Mouse (Mus musculus) adrenal gland, postnatal 25 days (tissue): Measurements from ENCODE around the gene Ankrd50. TPM values are rescaled to one million over a fixed set of nuclear protein-coding genes. Genes with fewer than 3 reads are reported as not detected.

Source experiments
- DNase-seq: peaks from one replicate; pipeline ENCODE4 v3.0.0; 2021; ENCODE audit warnings: mixed read lengths
- total RNA-seq: library from RNA; stranded (reverse); gene quantifications from 2 replicates; pipeline ENCODE4 v1.2.3, GENCODE M21; 2021

The Ankrd50 gene
- total RNA-seq, 1 experiment from 2014 or later, result 36.5 TPM

DNA sequence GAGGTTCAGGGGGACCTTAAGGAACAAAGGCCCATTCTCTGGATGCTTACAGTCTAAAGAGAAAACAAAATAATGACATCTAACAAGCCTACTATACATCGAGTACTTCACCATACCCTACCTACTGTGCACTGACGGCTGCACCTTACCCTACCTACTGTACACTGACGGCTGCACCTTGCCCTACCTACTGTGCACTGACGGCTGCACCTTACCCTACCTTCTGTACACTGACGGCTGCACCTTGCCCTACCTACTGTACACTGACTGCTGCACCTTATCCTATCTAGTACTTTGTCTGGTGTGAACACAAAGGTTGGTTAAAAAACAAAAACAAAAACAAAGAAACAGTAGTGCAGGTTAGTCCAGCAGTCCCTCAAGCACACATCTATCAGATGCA is 18.5 kb downstream of the Ankrd50 start:
- DNase-seq, result no peak

DNA sequence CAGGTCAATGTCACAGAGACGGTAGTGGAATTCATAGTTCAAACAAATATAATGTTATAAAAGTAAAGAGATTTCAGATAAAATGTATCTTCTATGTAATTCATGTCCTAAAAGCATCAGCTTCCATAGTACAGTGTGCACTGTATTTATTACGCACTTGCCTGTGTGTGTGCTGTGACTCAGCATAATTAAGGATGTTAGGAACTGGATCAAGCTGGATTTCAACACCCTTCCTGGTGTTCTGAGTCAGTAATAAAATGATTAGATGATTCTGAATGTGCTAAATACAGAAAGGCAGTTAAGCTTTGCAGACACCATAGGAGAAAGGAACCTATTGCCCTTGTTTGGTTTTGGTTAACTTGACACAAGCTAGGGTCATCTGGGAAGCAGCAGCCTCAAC is 21.5 kb downstream of the Ankrd50 start:
- no peak for DNase-seq

DNA sequence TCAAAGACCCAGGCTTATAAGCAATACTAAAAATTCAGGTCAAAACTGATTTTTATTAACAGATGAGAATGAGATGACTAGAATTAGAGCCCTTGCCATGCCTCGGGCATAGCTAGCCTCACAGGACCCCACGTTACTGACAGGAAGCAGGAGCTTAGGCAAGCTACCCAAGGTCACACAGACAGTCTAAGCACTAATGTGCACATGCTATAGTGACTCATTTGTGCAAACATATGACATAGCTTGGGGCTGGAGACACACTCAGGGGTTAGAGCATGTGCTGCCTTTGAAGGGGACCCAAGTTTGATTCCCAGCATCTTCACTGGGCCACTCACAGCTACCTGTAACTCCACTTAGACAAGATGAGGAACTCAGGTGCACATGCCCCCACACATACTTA is 22.9 kb downstream of the Ankrd50 start:
- no peak for DNase-seq

DNA sequence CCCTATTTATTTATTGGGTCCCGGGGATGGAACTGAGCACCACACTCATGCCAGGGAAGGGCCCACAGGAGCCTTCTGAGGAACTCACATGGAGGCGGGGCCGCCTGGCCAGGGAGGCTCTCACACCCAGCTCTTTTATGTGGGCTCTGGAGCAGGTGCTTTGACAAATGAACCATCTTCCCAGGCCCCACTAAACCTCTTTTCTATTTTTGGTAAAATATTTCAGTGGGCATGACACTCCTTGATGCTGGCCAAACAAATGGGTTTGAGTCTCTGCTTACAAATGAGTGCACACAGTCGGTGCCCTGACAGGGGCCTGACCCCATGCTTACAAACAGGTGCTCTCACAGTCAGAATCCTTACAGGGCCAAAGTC is 24.4 kb downstream of the Ankrd50 start:
- DNase-seq, result no peak

DNA sequence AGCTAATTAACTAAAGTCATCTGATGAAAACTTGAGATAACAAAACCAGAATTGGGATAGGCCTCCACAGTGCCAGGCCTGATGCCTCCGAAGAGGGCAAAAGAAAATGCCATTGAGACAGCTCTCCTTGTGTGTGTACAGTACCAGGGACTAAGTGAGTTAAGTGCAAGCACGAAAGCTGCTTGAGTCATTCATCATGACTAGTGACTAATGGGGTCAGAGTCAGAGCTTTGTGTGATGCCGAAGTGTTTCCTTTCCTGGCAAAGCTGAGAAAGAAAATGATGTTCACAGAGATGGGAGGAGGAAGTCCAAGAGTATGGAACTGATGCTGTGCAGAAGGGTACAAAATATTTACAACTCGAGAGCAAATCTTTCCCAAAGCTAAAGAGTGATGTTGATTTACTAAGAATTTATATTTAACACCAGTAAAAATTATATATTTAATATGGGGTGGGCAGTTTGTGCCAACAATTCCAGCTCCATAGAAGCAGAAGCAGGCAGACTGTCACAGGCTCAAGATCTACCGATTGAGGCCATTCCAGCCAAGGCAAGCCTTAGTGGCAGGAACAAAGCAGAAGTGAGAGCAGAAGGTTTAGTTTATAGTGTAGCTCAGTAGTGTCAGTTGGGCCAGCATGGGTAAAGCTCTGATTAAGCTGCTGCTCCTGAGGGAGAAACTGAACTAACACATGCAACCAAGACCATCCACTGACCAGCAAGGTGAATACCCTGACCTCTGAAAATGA is 25.0 kb downstream of the Ankrd50 start:
- DNase-seq, result no peak

DNA sequence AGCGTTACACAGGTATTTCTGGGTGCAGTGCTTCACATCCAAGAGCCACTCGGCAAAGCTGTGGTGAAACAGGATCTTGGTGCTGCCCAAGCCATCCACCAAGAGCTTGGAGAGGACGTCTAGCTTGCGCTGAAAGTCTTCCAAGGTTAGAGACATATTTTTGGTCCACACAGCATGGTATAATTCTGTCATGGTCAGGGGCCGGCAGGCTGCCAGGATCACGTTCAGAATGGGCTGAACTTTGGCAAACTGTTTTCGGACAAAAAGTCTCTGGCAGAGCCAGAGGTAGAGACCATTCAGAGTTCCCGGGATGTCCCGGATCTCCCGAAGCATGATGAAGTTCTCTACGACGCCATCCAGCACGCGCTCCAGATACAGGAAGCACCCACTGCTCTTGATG is 27.6 kb downstream of the Ankrd50 start:
- no peak for DNase-seq

DNA sequence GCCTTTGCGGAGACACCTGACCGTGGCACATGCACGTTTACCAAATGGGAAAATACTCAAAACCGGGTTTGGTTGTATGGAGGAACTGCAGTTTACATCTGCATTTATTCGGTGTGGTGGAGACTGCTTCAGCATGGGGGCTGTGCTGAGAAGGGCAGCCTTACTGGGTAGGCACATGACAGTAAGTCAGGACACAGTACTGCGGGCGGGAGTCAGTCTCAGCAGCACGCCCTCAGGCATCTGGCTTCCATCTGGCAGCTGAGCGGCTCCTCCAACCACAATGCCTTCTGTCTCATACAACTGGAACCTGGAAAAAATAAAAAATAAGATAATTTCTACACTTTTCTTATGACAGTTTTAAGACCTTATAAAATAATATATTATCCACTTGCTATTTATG is 32.4 kb downstream of the Ankrd50 start:
- DNase-seq, result no peak

DNA sequence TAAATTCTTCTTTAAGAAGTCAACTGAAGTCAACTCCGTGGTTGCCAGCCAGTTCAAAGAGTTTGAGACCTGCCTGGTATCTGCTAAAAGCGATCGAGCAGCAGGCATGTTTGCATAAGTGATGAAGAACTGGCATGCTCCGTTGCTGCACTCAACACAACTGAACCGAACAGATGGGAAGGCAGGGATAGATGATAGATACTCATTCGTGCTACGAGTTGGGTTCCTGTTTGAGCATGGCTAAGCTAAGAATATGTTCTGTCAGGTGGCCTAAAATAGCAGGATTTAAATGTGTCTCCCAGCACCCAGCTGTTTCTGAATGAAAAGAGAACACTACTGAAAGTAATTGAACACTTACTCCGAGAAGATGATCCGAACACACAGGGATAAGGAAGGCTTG is 38.1 kb downstream of the Ankrd50 start:
- no peak for DNase-seq

DNA sequence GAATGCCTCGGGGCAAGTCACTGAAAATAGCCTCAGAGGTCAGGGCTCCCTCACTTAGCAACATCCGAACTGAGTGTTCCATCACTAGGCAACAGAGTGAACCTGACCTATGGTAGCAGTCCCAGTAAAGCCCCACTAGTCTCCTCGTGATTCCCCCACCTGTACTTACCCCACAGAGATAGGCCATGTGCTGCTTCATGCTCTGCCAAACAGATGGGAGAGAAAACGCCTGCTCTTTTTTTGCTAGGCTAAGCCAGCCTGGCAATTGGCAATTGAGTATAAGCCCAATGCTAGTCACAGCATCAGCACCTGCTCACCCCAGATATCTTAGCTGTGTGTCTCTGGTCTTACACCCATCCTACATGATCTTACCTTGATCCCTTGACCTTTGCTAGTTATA is 40.8 kb downstream of the Ankrd50 start:
- no peak for DNase-seq

DNA sequence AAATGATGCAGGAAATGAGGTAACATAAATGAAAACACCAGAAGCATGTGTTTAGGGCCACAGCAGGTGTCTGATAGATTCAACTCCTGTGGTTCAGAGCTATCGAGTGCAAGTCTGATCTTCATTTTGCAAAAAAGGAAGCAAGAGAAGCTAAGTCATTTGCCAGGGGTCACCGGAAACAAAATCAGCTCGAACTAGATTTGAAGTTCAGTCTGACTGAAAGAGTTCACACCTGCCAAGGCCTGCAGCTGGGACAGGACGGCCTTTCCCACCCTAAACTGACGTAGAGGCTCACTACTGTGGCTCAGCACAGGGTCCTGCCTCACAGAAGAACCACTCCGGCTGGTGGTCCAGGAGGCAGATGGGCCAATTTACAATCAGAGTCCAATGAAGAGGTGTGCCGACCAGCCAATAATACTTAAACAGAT is 44.1 kb downstream of the Ankrd50 start:
- DNase-seq, result no peak

DNA sequence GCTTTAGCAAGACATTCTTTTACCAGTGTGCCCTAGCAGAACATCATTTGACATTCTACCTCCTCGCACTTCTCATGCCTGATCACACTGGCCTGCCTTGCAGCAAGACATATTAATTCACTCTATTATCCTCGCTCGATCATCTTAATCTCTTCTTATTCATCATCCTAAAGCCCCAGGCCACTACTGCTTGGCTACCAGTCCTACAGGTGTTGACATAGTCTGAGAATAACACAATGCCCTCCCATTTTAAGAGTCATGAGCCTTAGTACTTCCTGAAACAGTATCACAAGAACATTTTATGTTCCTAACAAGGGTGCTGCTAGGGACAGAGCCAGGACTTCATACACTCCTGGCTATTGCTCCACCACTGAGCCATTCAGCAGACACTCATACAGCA is 48.0 kb downstream of the Ankrd50 start:
- no peak for DNase-seq

DNA sequence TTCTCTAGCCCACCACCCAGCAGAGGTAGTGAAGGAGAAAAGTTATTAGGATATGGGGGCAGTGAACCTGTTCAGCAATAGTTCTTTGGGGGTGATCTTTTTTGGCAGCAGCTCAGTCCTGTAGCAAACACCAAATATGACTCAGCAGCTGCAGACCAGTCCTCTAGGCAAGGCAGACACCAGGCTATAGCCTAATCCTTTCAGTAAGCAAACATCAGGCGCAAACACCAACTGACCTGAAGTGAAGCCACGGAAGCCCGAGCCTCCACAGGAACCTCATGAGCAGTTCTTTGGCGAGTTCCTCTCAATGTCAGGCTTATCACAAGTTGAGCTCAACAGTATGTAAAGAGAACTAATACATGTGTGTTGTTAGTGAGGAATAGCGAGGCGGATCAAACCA is 48.8 kb downstream of the Ankrd50 start:
- DNase-seq, result no peak

DNA sequence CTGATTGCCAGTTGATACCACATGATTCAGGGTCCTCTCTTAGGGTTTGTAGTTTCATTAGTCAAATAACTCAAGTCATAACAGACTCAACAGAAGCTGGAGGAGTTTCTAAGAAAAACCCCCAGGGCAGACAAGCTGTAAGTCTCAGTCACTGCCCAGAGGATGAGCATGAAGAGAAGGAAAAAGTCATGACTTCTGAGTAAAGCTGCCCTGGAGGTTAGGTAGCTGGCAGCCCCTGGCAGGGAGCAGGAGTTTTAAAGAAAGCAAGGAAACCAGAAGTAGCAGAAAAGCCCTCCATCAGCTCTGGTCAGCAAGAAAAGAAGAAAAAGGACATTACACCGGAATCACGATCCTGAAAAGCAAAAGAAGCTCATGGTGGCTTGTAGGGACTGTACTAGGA is 50.2 kb downstream of the Ankrd50 start:
- DNase-seq, result no peak

DNA sequence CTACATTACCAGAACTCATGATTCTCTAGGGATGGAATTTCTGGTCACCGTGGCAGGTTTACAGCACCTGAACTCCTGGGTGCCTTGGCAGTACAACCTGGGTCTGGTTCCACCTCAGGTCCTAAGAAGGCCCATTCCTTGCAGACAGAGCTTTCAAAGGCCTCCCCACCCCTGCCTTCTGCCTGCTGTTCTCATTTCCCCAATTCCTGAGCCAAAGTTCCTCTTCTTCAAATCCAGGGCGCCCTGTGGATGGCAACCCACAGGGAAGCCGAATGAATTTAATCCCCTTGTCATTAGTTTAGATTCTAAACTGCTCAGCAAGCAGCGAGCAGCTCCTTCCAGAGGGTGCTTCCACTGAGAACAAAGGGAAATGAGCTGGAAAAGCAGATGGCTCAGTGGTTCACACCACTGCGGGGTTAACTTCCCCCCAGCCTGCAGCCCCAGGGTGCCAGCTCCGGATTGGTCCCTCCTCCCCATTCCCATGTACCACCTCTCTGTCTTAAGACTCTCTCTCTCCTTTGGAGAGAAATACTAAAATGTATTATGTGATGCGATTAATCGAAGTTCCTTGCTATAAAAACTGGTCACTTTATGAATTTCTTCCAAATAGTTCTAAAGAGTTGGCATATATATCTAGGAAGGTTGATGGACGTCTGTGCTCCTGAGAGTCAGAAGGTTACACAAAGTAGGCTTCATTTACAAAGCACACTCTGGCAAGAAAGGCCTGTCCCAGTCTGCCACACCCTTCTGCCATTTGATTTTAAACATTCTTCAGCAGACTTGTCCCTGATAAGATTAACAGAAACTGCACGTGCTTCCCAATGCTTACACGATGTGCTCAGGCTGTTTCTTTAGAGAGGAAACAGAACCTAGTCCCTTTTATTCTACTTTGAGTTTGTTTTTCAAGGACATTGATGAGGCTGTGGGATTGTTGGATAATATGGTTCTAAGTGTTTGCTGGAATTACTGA is 50.9 kb downstream of the Ankrd50 start:
- DNase-seq, result no peak

DNA sequence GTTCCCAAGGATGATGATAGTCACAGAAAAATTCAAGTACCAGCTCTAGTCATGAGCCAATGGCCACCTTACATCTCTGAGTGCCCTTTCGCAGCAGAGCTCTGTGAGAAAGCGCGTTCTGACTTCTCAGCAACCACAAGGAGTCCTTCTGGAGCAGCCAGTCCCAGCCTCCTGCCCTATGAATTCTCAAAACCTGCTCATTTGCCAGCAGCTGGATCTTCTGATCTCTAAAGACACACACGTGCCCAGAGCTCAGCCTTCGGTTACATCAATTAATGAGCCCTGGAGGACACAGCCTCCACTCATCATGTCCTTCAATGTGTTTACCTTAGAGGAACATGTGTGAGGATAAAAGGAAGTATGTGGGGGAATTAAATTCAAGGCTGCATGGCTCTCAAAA is 53.2 kb downstream of the Ankrd50 start:
- no peak for DNase-seq

DNA sequence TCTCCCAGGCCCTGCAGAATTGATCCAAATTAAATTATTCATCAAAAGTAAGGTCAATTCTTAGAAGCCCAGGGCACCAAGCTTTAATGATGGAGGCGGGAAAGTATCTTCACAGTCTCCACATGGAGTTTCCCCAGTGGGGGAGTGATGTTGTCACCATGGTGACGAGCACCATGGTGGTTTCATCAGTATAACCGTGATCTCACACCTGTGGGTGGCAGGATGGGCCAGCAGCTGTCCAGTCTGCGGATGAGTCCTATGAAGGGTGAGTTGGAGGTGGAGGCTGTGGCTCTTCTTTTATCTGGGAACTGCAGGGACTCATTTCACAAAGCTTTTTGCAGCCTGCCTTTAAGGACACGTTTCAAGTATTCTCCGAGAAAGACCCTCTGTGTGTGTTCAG is 53.6 kb downstream of the Ankrd50 start:
- no peak for DNase-seq

DNA sequence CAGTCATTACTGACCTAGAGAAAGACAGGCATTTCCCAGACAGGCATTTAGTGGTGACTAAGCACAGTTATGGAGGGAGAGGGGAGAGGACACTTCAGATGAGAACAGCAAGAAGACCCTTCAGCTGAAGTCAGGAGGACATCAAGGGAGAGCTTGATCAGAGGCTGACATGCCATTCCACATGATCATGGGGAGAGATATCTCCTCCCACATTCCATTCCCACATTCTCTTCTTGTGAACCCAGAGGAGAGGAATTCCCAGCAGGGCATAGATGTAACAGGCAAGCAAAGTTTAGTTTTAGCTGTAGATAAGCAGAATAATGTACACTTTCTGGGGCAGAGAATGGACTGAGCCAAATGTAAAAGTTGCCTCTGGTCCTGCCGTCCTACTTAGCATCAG is 57.4 kb downstream of the Ankrd50 start:
- no peak for DNase-seq

DNA sequence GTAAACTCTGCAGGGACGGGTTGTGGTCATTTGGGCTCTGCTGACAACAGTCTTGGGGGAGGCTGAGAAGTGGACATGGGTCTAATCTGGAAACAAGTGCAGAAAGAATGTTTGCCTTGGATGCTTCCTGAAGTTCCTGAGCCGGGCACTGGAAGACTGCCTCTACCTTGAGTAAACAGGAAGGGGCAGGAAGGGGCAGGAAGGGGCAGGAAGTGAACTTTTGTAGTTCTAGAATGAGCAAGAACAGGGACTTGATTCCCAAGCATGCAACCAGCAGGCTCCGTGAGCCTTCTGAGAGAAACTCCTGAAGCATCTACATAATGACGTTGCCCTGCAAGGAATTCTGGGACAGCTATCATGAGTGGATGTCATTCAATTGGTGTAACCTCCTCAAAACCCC is 60.7 kb downstream of the Ankrd50 start:
- DNase-seq, result no peak

DNA sequence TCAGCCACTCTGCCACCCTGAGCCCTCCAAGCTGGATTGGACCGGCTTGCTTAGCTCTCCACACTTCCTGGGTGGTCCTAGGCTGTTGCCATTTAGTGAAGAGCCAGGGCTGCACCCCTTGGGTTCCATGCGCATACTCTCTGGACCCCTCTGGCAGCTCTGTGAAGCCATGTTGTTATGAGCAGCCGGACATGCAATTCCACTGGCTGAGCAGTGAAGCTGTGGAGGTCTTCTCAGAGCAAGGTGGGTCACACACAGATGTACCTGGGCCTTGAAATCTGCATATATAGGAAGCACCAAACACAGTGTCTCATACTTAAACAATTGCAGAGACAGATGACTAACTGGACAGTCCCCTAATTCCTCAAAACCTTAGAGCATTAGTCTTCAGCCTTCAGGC is 64.7 kb downstream of the Ankrd50 start:
- DNase-seq, result no peak

DNA sequence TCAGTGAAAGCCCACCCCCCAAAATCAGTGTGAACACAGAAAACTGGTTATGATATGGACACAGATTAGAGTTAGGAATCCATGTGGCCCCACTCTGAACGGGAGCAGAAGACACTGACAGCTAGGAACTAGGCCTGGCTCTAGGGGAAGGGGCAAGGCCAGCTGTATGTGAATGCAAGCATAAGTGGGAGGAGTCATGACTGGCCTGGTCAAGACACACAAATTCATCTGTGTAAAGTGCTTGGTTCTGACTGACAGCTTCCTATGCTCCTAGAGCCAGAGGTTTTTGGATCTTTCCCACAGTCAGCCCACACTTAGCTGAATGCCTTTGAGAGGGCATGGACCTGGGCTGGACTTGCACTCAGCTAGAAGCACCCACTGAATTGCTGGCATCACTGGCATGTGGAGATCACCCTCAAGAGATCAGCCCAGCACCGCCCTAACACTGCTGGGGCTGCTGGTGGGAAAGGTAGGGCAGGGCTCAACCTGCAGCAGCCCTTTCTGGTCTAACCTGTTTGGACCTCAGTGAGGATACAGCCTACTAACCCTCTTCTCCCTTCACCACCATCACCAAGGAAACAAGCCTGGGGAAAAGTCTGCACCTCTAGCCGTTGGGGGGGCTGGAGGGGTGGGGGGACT is 69.2 kb downstream of the Ankrd50 start:
- DNase-seq, result no peak
